Mouse (Mus musculus) heart, postnatal 0 days (tissue): ENCODE results near the gene Kif18b. TPM values are rescaled to one million over a fixed set of nuclear protein-coding genes. Genes with fewer than 3 reads are reported as not detected.

Experiments used
- ATAC-seq: fragments of 200-750 bp; cut with Nextera tagmentation; 2 replicates; pipeline ENCODE4 v1.8.0; 2017; ENCODE audit warnings: low read depth, moderate number of reproducible peaks, moderate library complexity; ENCODE audit not compliant: insufficient read depth
- DNase-seq: peaks from one replicate; pipeline ENCODE4 v3.0.0-alpha.2; 2016; ENCODE audit warnings: low spot score
- H3K27ac ChIP-seq: fragments of 300-500 bp; sonication (generic); 2 replicates; pipeline ENCODE4 v1.5.1; 2014; ENCODE audit warnings: low read depth, mild to moderate bottlenecking
- H3K27me3 ChIP-seq: fragments of 300-500 bp; sonication (generic); 2 replicates; pipeline ENCODE4 v1.6.1; 2014; ENCODE audit warnings: low read length, mixed read lengths; ENCODE audit not compliant: control insufficient read depth, insufficient read depth
- H3K36me3 ChIP-seq: fragments of 300-500 bp; sonication (generic); replicated peaks from 2 replicates; pipeline ENCODE4 v1.6.1; 2014; ENCODE audit warnings: low read length, mixed read lengths; ENCODE audit not compliant: control insufficient read depth, insufficient read depth
- H3K4me1 ChIP-seq: fragments of 300-500 bp; sonication (generic); 2 replicates; pipeline ENCODE4 v1.6.1; 2014; ENCODE audit warnings: antibody characterized with exemption; ENCODE audit not compliant: control insufficient read depth, insufficient read depth
- H3K4me2 ChIP-seq: fragments of 300-500 bp; sonication (generic); 2 replicates; pipeline ENCODE4 v1.6.1; 2014; ENCODE audit warnings: low read depth, mild to moderate bottlenecking, low read length, moderate library complexity
- H3K4me3 ChIP-seq: fragments of 300-500 bp; sonication (generic); 2 replicates; pipeline ENCODE4 v1.5.1; 2014; ENCODE audit warnings: low read depth, low read length
- H3K9ac ChIP-seq: fragments of 300-500 bp; sonication (generic); replicated peaks from 2 replicates; pipeline ENCODE4 v1.6.1; 2014; ENCODE audit warnings: low read depth, low read length, mixed read lengths
- H3K9me3 ChIP-seq: fragments of 300-500 bp; sonication (generic); replicated peaks from 2 replicates; pipeline ENCODE4 v1.6.1; 2016; ENCODE audit warnings: low read length; ENCODE audit not compliant: control insufficient read depth
- CTCF ChIP-seq: IDR thresholded peaks from 2 replicates; pipeline ENCODE4 v1.5.1; 2016; ENCODE audit warnings: antibody characterized with exemption, control low read depth, low read depth
- EP300 ChIP-seq: IDR thresholded peaks from 2 replicates; pipeline ENCODE4 v1.6.1; 2016; ENCODE audit warnings: antibody characterized with exemption, low read depth
- WGBS: fragments of 180-500 bp; shearing (Covaris S2); extraction: QIAGEN DNeasy Blood & Tissue Kit; methylation state at CpG from one replicate; pipeline ENCODE4 v1.1.7; 2014; 5-methylcytosine and 5-hydroxymethylcytosine counted together
- polyA plus RNA-seq: library from polyadenylated mRNA; unstranded; fragments of >200 nt; fragmentation: Nextera tagmentation; extraction: Ambion mirVana; gene quantifications from 2 replicates; pipeline ENCODE4 v1.2.1, GENCODE M21; 2015
- total RNA-seq: library from RNA; depleted of rRNA; stranded (reverse); fragments of >200 nt; gene quantifications from 2 replicates; pipeline ENCODE4 v1.2.3, GENCODE M21; 2014; ENCODE audit warnings: low replicate concordance

Kif18b gene
- total and polyA plus RNA-seq, 2 experiments from 2014 or later: 1.3 to 9.6 TPM

GRCm38 (mm10) chr11:102895779-102896178 lies 29.1 kb downstream of the Kif18b start:
- Histone ChIP-seq H3K27me3 (peaks cover 43% of the 10 kb centered on the region), H3K36me3 (no peaks in the 10 kb centered on the region), H3K4me2 (no peak overlapping the region), H3K9me3 (no peaks in the 10 kb centered on the region), H3K9ac (no peak overlapping the region), H3K4me3 (no peak overlapping the region), H3K4me1 (0 out of 2 replicates have a peak, but pooled peaks cover 3% of the 10 kb centered on the region), H3K27ac (no peak overlapping the region)
- 53% methylated on average over 9 of the region's 9 CpGs for WGBS
- TF ChIP-seq EP300 (no peak), CTCF (no peak)
- ATAC-seq (no peak), DNase-seq (no peak)

GRCm38 (mm10) chr11:102894716-102895115 lies 30.2 kb downstream of the Kif18b start:
- no peak overlapping the region for H3K9ac ChIP-seq
- DNase-seq (no peak), ATAC-seq (no peak)
- no peak overlapping the region for H3K27ac ChIP-seq
- no peak overlapping the region for H3K4me2 ChIP-seq
- H3K36me3 ChIP-seq: no peaks in the 10 kb centered on the region
- WGBS: 83% methylated on average over 4 of the region's 4 CpGs
- H3K4me1 ChIP-seq: 0 out of 2 replicates have a peak, but pooled peaks cover 3% of the 10 kb centered on the region
- H3K9me3 ChIP-seq: no peaks in the 10 kb centered on the region
- H3K27me3 ChIP-seq: peaks cover 43% of the 10 kb centered on the region
- no peak overlapping the region for H3K4me3 ChIP-seq
- no peak for TF ChIP-seq EP300
- TF ChIP-seq CTCF: no peak

- ATAC-seq (peak; percentile 48; the same call in 1 of the 2 replicates), DNase-seq (peak; percentile 76)
- peak overlapping the region; percentile 30 for H3K4me3 ChIP-seq
- H3K4me2 ChIP-seq: peak overlapping the region; percentile 58
- H3K27me3 ChIP-seq: peaks cover 43% of the 10 kb centered on the region
- TF ChIP-seq EP300 (no peak), CTCF (peak; percentile 71)
- H3K9ac ChIP-seq: 0 out of 2 replicates have a peak overlapping the region, but pooled peaks have one; percentile 30
- no peaks in the 10 kb centered on the region for H3K9me3 ChIP-seq
- no peaks in the 10 kb centered on the region for H3K36me3 ChIP-seq
- H3K27ac ChIP-seq: no peak overlapping the region
- WGBS: 4% methylated on average over 43 of the region's 43 CpGs
- 0 out of 2 replicates have a peak, but pooled peaks cover 3% of the 10 kb centered on the region for H3K4me1 ChIP-seq
Measured at GRCm38 (mm10) chr11:102893015-102893651, 31.8 kb downstream of the Kif18b start.

GRCm38 (mm10) chr11:102890096-102890495 lies 34.8 kb downstream of the Kif18b start:
- H3K9me3 ChIP-seq: no peaks in the 10 kb centered on the region
- peaks cover 31% of the 10 kb centered on the region for H3K27me3 ChIP-seq
- DNase-seq: no peak
- H3K4me2 ChIP-seq: no peak overlapping the region
- no peak for TF ChIP-seq EP300
- TF ChIP-seq CTCF: no peak
- WGBS: 71% methylated on average over 5 of the region's 5 CpGs
- H3K9ac ChIP-seq: no peak overlapping the region
- 0 out of 2 replicates have a peak, but pooled peaks cover 3% of the 10 kb centered on the region for H3K4me1 ChIP-seq
- ATAC-seq: no peak
- H3K27ac ChIP-seq: no peak overlapping the region
- H3K4me3 ChIP-seq: no peak overlapping the region
- no peaks in the 10 kb centered on the region for H3K36me3 ChIP-seq

- no peak for TF ChIP-seq CTCF
- no peak for TF ChIP-seq EP300
- peaks cover 12% of the 10 kb centered on the region for H3K27me3 ChIP-seq
- no peak overlapping the region for H3K9ac ChIP-seq
- no peaks in the 10 kb centered on the region for H3K9me3 ChIP-seq
- no peak overlapping the region for H3K27ac ChIP-seq
- H3K4me3 ChIP-seq: no peak overlapping the region
- WGBS: 55% methylated on average over 3 of the region's 3 CpGs
- no peak overlapping the region for H3K4me2 ChIP-seq
- ATAC-seq (no peak), DNase-seq (no peak)
- H3K36me3 ChIP-seq: no peaks in the 10 kb centered on the region
- peaks cover 9% of the 10 kb centered on the region for H3K4me1 ChIP-seq
Measured at GRCm38 (mm10) chr11:102888135-102888534, 36.8 kb downstream of the Kif18b start.
